ENCODE assay signal across 8 mouse cellular contexts in genomic region chr15:33975077-33975476, GRCm38 (mm10).
DNase-seq lines count a peak whose midpoint lies in the region; ATAC-seq and TF ChIP-seq lines count a peak whose summit lies in the region.
"Had no signal": no experiment of that assay in that cellular context is flagged by ENCODE, and none has a peak within 500 bp of the region (broad histone marks: within the 10 kb centered on the region; RNA-seq: fewer than 3 reads in every experiment).

No protein-coding gene starts in this region.

- no peak for TF ChIP-seq POLR2A in ES-Bruce4 (IDR thresholded peaks at IDR 0.05; ENCODE audit: insufficient read depth, low read length)

- H3K4me3 ChIP-seq in intestine, postnatal 0 days (ENCODE audit: low read depth, low read length): no peak overlapping the region
- no peak overlapping the region for H3K4me3 ChIP-seq in intestine, embryonic 15.5 days (replicated peaks)
- H3K4me3 ChIP-seq in ES-Bruce4 (ENCODE audit: low read depth, low read length): no peak overlapping the region
- H3K4me3 ChIP-seq in midbrain, embryonic 16.5 days (ENCODE audit: low read depth, low read length): no peak overlapping the region

- TF ChIP-seq CTCF in intestine, postnatal 0 days (IDR thresholded peaks at IDR 0.05; ENCODE audit: low read depth): peak; percentile 56
- TF ChIP-seq CTCF in ES-Bruce4 (IDR thresholded peaks at IDR 0.05; ENCODE audit: low read depth, low read length): peak; percentile 8

- H3K4me1 ChIP-seq in intestine, postnatal 0 days (replicated peaks; ENCODE audit: control insufficient read depth, insufficient read depth, low read length): no peaks in the 10 kb centered on the region
- no peaks in the 10 kb centered on the region for H3K4me1 ChIP-seq in intestine, embryonic 15.5 days (replicated peaks)
- no peaks in the 10 kb centered on the region for H3K4me1 ChIP-seq in ES-Bruce4 (ENCODE audit: control insufficient read depth, insufficient read depth, low read length)
- no peaks in the 10 kb centered on the region for H3K4me1 ChIP-seq in midbrain, embryonic 16.5 days (ENCODE audit: control insufficient read depth, insufficient read depth, low read length)

- H3K36me3 ChIP-seq in intestine, postnatal 0 days (ENCODE audit: control insufficient read depth, insufficient read depth): no peaks in the 10 kb centered on the region
- no peaks in the 10 kb centered on the region for H3K36me3 ChIP-seq in intestine, embryonic 15.5 days
- no peaks in the 10 kb centered on the region for H3K36me3 ChIP-seq in ES-Bruce4 (ENCODE audit: control insufficient read depth, insufficient read depth, low read length, poor library complexity, severe bottlenecking)
- H3K36me3 ChIP-seq in midbrain, embryonic 16.5 days (ENCODE audit: control insufficient read depth, insufficient read depth, low read length): no peaks in the 10 kb centered on the region

- H3K9ac ChIP-seq in intestine, postnatal 0 days (ENCODE audit: low read depth, low read length): no peak overlapping the region
- no peak overlapping the region for H3K9ac ChIP-seq in intestine, embryonic 15.5 days
- H3K9ac ChIP-seq in ES-Bruce4 (ENCODE audit: low read depth, poor library complexity, severe bottlenecking): no peak overlapping the region
- H3K9ac ChIP-seq in midbrain, embryonic 16.5 days (ENCODE audit: low read depth, low read length): no peak overlapping the region

- TF ChIP-seq EP300 in ES-Bruce4 (IDR thresholded peaks at IDR 0.05; ENCODE audit: insufficient read depth, low read depth, low read length): no peak

- H3K27me3 ChIP-seq in intestine, postnatal 0 days (replicated peaks; ENCODE audit: control insufficient read depth, insufficient read depth, low read length): no peaks in the 10 kb centered on the region
- no peaks in the 10 kb centered on the region for H3K27me3 ChIP-seq in intestine, embryonic 15.5 days (replicated peaks)
- no peaks in the 10 kb centered on the region for H3K27me3 ChIP-seq in ES-Bruce4 (ENCODE audit: control insufficient read depth, insufficient read depth, low read length, poor library complexity, severe bottlenecking)
- no peaks in the 10 kb centered on the region for H3K27me3 ChIP-seq in midbrain, embryonic 16.5 days (ENCODE audit: control insufficient read depth, insufficient read depth, low read depth, low read length)

- WGBS in intestine, postnatal 0 days: 32% methylated on average over 1 of the region's 1 CpGs
- 28% methylated on average over 1 of the region's 1 CpGs for WGBS in intestine, embryonic 15.5 days
- WGBS in midbrain, embryonic 16.5 days: 38% methylated on average over 1 of the region's 1 CpGs

- no peaks in the 10 kb centered on the region for H3K9me3 ChIP-seq in intestine, postnatal 0 days (ENCODE audit: control insufficient read depth)
- H3K9me3 ChIP-seq in intestine, embryonic 15.5 days: no peaks in the 10 kb centered on the region
- H3K9me3 ChIP-seq in ES-Bruce4 (replicated peaks; ENCODE audit: control insufficient read depth, insufficient read depth, low read length, poor library complexity, severe bottlenecking): peaks cover 5% of the 10 kb centered on the region; the same call in 1 of the 2 replicates
- no peaks in the 10 kb centered on the region for H3K9me3 ChIP-seq in midbrain, embryonic 16.5 days (replicated peaks; ENCODE audit: control insufficient read depth, low read length, poor library complexity, severe bottlenecking)

- ATAC-seq in intestine, postnatal 0 days: no peak
- no peak for ATAC-seq in intestine, embryonic 15.5 days
- no peak for ATAC-seq in midbrain, embryonic 16.5 days

- no peak overlapping the region for H3K27ac ChIP-seq in intestine, postnatal 0 days (ENCODE audit: low read depth, low read length)
- H3K27ac ChIP-seq in intestine, embryonic 15.5 days: no peak overlapping the region
- no peak overlapping the region for H3K27ac ChIP-seq in ES-Bruce4 (ENCODE audit: insufficient read depth, low read length)
- H3K27ac ChIP-seq in midbrain, embryonic 16.5 days (ENCODE audit: low read length): no peak overlapping the region

- intact Hi-C loops in left cerebral cortex, postnatal 4 days (cut with DNase I): no loop called here

- no peak overlapping the region for H3K4me2 ChIP-seq in intestine, postnatal 0 days (replicated peaks; ENCODE audit: low read depth)
- no peak overlapping the region for H3K4me2 ChIP-seq in intestine, embryonic 15.5 days (replicated peaks)
- no peak overlapping the region for H3K4me2 ChIP-seq in midbrain, embryonic 16.5 days (ENCODE audit: low read length)

- peak; percentile 49 for DNase-seq in adipocyte (ENCODE audit: low spot score)
- peak; percentile 26 for DNase-seq in left cerebral cortex, postnatal 4 days
- no peak for DNase-seq in urinary bladder, postnatal 25 days (ENCODE audit: low spot score)
- DNase-seq: cerebellum, adult 9-10 months had no signal
